Mouse (Mus musculus) CH12.LX (cell line): ENCODE results near the gene Slc12a7. TPM values are rescaled to one million over a fixed set of nuclear protein-coding genes. Genes with fewer than 3 reads are reported as not detected.

ENCODE experiments used
- DNase-seq: peaks from one replicate; pipeline ENCODE4 v3.0.0-alpha.2; 2013; ENCODE audit errors: extremely low read depth
- H3K27ac ChIP-seq: 2 replicates; pipeline ENCODE4 v1.5.1; 2012; ENCODE audit warnings: low read depth, mild to moderate bottlenecking, control low read depth, moderate library complexity; ENCODE audit not compliant: insufficient read depth
- H3K27me3 ChIP-seq: replicated peaks from 2 replicates; pipeline ENCODE3; 2012; ENCODE audit warnings: inconsistent platforms
- H3K36me3 ChIP-seq, 2 experiments: replicated peaks in 1 of 2; 2 replicates each; pipeline versions ENCODE3 to v1.6.1; 2012; ENCODE audit warnings: inconsistent platforms in 1 of 2, low read length in 1 of 2, mild to moderate bottlenecking in 1 of 2, mixed read lengths in 1 of 2, moderate library complexity in 1 of 2; ENCODE audit not compliant: control insufficient read depth in 1 of 2, insufficient read depth in 1 of 2
- H3K4me1 ChIP-seq, 2 experiments: 2 replicates each; pipeline ENCODE4 v1.6.1; 2012; ENCODE audit warnings: inconsistent platforms in 1 of 2, moderate library complexity in 1 of 2; ENCODE audit not compliant: insufficient read depth in 2 of 2, control insufficient read depth in 1 of 2
- H3K4me2 ChIP-seq: 2 replicates; pipeline ENCODE4 v1.6.1; 2012; ENCODE audit warnings: low read depth, mild to moderate bottlenecking, control low read depth; ENCODE audit not compliant: poor library complexity, insufficient read depth, severe bottlenecking
- H3K4me3 ChIP-seq, 3 experiments: fragments of 150-350 bp in 1 of 3; sonication (generic) in 1 of 3; replicated peaks in 1 of 3; 2 replicates each; pipeline versions ENCODE3 to v1.5.1; 2011 to 2012; ENCODE audit warnings: low read depth in 2 of 3, low read length in 2 of 3, mild to moderate bottlenecking in 2 of 3, moderate library complexity in 2 of 3, control low read depth in 1 of 3, improper control_type of control experiment in 1 of 3, inconsistent platforms in 1 of 3, mixed read lengths in 1 of 3; ENCODE audit not compliant: poor library complexity in 1 of 3
- H3K79me2 ChIP-seq: replicated peaks from 2 replicates; pipeline ENCODE4 v1.6.1; 2012; ENCODE audit warnings: mild to moderate bottlenecking, moderate library complexity; ENCODE audit not compliant: control insufficient read depth, poor library complexity, insufficient read depth, severe bottlenecking; ENCODE audit errors: extremely low read depth
- H3K9ac ChIP-seq: 2 replicates; pipeline ENCODE4 v1.6.1; 2012; ENCODE audit warnings: low read depth, mild to moderate bottlenecking, control low read depth, moderate library complexity; ENCODE audit not compliant: insufficient read depth
- H3K9me3 ChIP-seq: replicated peaks from 2 replicates; pipeline ENCODE3; 2012; ENCODE audit warnings: low read length, inconsistent platforms, mixed read lengths
- BHLHE40 ChIP-seq: IDR thresholded peaks from 2 replicates; pipeline ENCODE4 v1.6.1; 2011; ENCODE audit warnings: mild to moderate bottlenecking, low read depth, low read length, improper control_type of control experiment
- CHD1 ChIP-seq: IDR thresholded peaks from 2 replicates; pipeline ENCODE4 v1.6.1; 2012; ENCODE audit warnings: low read depth, low read length, improper control_type of control experiment, inconsistent platforms
- ELF1 ChIP-seq: IDR thresholded peaks from 2 replicates; pipeline ENCODE4 v1.6.1; 2014; ENCODE audit warnings: low read depth, mild to moderate bottlenecking, inconsistent platforms, low read length, improper control_type of control experiment
- EP300 ChIP-seq: IDR thresholded peaks from 2 replicates; pipeline ENCODE4 v1.6.1; 2011; ENCODE audit warnings: low read length, improper control_type of control experiment
- ETS1 ChIP-seq: conservative IDR thresholded peaks from 2 replicates; pipeline ENCODE4 v1.6.1; 2012; ENCODE audit warnings: low read depth, mild to moderate bottlenecking, inconsistent platforms, low read length, improper control_type of control experiment, moderate library complexity
- GABPA ChIP-seq: IDR thresholded peaks from 2 replicates; pipeline ENCODE4 v1.6.1; 2012; ENCODE audit warnings: low read depth, low read length, improper control_type of control experiment, inconsistent platforms; ENCODE audit not compliant: insufficient replicate concordance
- HCFC1 ChIP-seq: IDR thresholded peaks from 2 replicates; pipeline ENCODE4 v1.6.1; 2012; ENCODE audit warnings: low read depth, mild to moderate bottlenecking, inconsistent platforms, low read length, improper control_type of control experiment
- KAT2A ChIP-seq: IDR thresholded peaks from 2 replicates; pipeline ENCODE4 v1.6.1; 2012; ENCODE audit warnings: low read length, improper control_type of control experiment, inconsistent platforms; ENCODE audit not compliant: insufficient replicate concordance
- MAX ChIP-seq: IDR thresholded peaks from 2 replicates; pipeline ENCODE4 v1.6.1; 2011; ENCODE audit warnings: low read length, improper control_type of control experiment
- MAZ ChIP-seq: IDR thresholded peaks from 2 replicates; pipeline ENCODE4 v1.6.1; 2012; ENCODE audit warnings: low read depth, mild to moderate bottlenecking, inconsistent platforms, low read length, improper control_type of control experiment, moderate library complexity
- NELFE ChIP-seq: IDR thresholded peaks from 2 replicates; pipeline ENCODE4 v1.6.1; 2011; ENCODE audit warnings: low read depth, low read length, improper control_type of control experiment
- NRF1 ChIP-seq: IDR thresholded peaks from 2 replicates; pipeline ENCODE4 v1.6.1; 2014; ENCODE audit warnings: low read depth, mild to moderate bottlenecking, inconsistent platforms, low read length, improper control_type of control experiment, moderate library complexity
- POLR2A ChIP-seq: IDR thresholded peaks from 2 replicates; pipeline ENCODE4 v1.6.1; 2011; ENCODE audit warnings: low read depth, mild to moderate bottlenecking, improper control_type of control experiment, low read length
- RAD21 ChIP-seq: IDR thresholded peaks from 2 replicates; pipeline ENCODE4 v1.6.1; 2011; ENCODE audit warnings: low read depth, mild to moderate bottlenecking, low read length, improper control_type of control experiment, moderate library complexity
- USF2 ChIP-seq: conservative IDR thresholded peaks from 2 replicates; pipeline ENCODE4 v1.6.1; 2011; ENCODE audit warnings: low read depth, low read length, improper control_type of control experiment
- ZKSCAN1 ChIP-seq: IDR thresholded peaks from 2 replicates; pipeline ENCODE4 v1.6.1; 2012; ENCODE audit warnings: low read depth, inconsistent platforms, low read length, improper control_type of control experiment, borderline replicate concordance
- ZMIZ1 ChIP-seq: IDR thresholded peaks from 2 replicates; pipeline ENCODE4 v1.6.1; 2012; ENCODE audit warnings: low read depth, mild to moderate bottlenecking, inconsistent platforms, low read length, improper control_type of control experiment
- dilution Hi-C: fragments of 300-500 bp; cut with MboI; formaldehyde crosslinking; loops from 2 replicates; pipeline ENCODE4 v1.14.3; 2020; ENCODE audit warnings: low sequenced_read_pairs; ENCODE audit not compliant: extremely low pct_unique_long_range_greater_than_20kb, extremely low pct_ligation_motif_present
- in situ Hi-C: fragments of 300-500 bp; cut with MboI; formaldehyde crosslinking; loops from 3 replicates; pipeline ENCODE4 v1.14.3; 2019; ENCODE audit warnings: low sequenced_read_pairs, low pct_ligation_motif_present, low pct_unique_long_range_greater_than_20kb, mixed read lengths
- polyA plus RNA-seq: library from polyadenylated mRNA; unstranded; fragments of >175 nt; gene quantifications from 2 replicates; pipeline ENCODE4 v1.2.1, GENCODE M21; 2012; ENCODE audit warnings: low read depth; ENCODE audit not compliant: insufficient read length
- total RNA-seq, 2 experiments: library from RNA; depleted of rRNA; stranded (reverse); fragments of 300-350 nt in 1 of 2; fragments of >200 nt in 1 of 2; gene quantifications; 2 replicates each; pipeline ENCODE4 v1.2.3; 2012 to 2014

Gene Slc12a7
- total and polyA plus RNA-seq, 3 experiments = 1.0 to 5.8 (median 2.5) TPM

- peaks cover 0 to 28% of the 10 kb centered on the region in 2 experiments; a peak in 3 of 4 replicates for H3K4me1 ChIP-seq
- H3K79me2 ChIP-seq = no peaks in the 10 kb centered on the region
- no peak for DNase-seq
- no peak overlapping the region for H3K9ac ChIP-seq
- no peak overlapping the region for H3K4me3 ChIP-seq
- TF ChIP-seq POLR2A (no peak), KAT2A (no peak), RAD21 (no peak), ZKSCAN1 (no peak), NELFE (no peak), MAZ (no peak), ZMIZ1 (no peak)
- TF ChIP-seq, all 38 proteins: peak for 0
- no peaks in the 10 kb centered on the region for H3K9me3 ChIP-seq
- H3K4me2 ChIP-seq = no peak overlapping the region
- H3K36me3 ChIP-seq = no peaks in the 10 kb centered on the region
- dilution Hi-C loops (no loop called here), in situ Hi-C loops (loop anchor here (5.0 kb wide), 1 partner anchor 37 kb away; no protein-coding TSS in a partner anchor)
- no peak overlapping the region for H3K27ac ChIP-seq
- peaks cover 3% of the 10 kb centered on the region for H3K27me3 ChIP-seq
Measured at GRCm38 (mm10) chr13:73765393-73765792, 32.5 kb downstream of the Slc12a7 start.

GRCm38 (mm10) chr13:73767224-73767623, 34.3 kb downstream of the Slc12a7 start:
- Histone ChIP-seq H3K4me3 (no peak overlapping the region), H3K79me2 (no peaks in the 10 kb centered on the region), H3K9ac (no peak overlapping the region), H3K36me3 (no peaks in the 10 kb centered on the region), H3K27ac (no peak overlapping the region), H3K4me2 (no peak overlapping the region), H3K27me3 (peaks cover 3% of the 10 kb centered on the region), H3K9me3 (no peaks in the 10 kb centered on the region), H3K4me1 (peaks cover 0 to 22% of the 10 kb centered on the region in 2 experiments; a peak in 3 of 4 replicates)
- no peak for DNase-seq
- in situ Hi-C loops = loop anchor here (5.0 kb wide), 1 partner anchor 35 kb away; no protein-coding TSS in a partner anchor
- dilution Hi-C loops = no loop called here
- TF ChIP-seq CHD1 (no peak), BHLHE40 (no peak), HCFC1 (no peak), ETS1 (no peak), MAX (no peak), NRF1 (no peak), ELF1 (no peak), USF2 (no peak), GABPA (no peak), EP300 (no peak)
